Mouse (Mus musculus) heart, embryonic 15.5 days (tissue): Measurements from ENCODE around the gene Itgax. TPM values are rescaled to one million over a fixed set of nuclear protein-coding genes. Genes with fewer than 3 reads are reported as not detected.

Experiments used
- ATAC-seq: fragments of 200-750 bp; cut with Nextera tagmentation; replicated peaks from 2 replicates; pipeline ENCODE4 v1.8.0; 2017; ENCODE audit warnings: low read depth, moderate TSS enrichment; ENCODE audit not compliant: insufficient number of reproducible peaks, insufficient read depth, low FRiP score
- H3K27ac ChIP-seq: fragments of 300-500 bp; sonication (generic); 2 replicates; pipeline ENCODE4 v1.5.1; 2015; ENCODE audit warnings: mild to moderate bottlenecking, inconsistent platforms
- H3K27me3 ChIP-seq: fragments of 300-500 bp; sonication (generic); 2 replicates; pipeline ENCODE4 v1.6.1; 2015; ENCODE audit warnings: inconsistent platforms
- H3K36me3 ChIP-seq: fragments of 300-500 bp; sonication (generic); 2 replicates; pipeline ENCODE4 v1.6.1; 2015; ENCODE audit warnings: mild to moderate bottlenecking, inconsistent platforms
- H3K4me1 ChIP-seq: fragments of 300-500 bp; sonication (generic); replicated peaks from 2 replicates; pipeline ENCODE4 v1.6.1; 2015; ENCODE audit warnings: inconsistent platforms
- H3K4me2 ChIP-seq: fragments of 300-500 bp; sonication (generic); 2 replicates; pipeline ENCODE4 v1.6.1; 2015; ENCODE audit warnings: inconsistent platforms, mild to moderate bottlenecking, moderate library complexity
- H3K4me3 ChIP-seq: fragments of 300-500 bp; sonication (generic); 2 replicates; pipeline ENCODE4 v1.5.1; 2015; ENCODE audit warnings: mild to moderate bottlenecking, inconsistent platforms
- H3K9ac ChIP-seq: fragments of 300-500 bp; sonication (generic); 2 replicates; pipeline ENCODE4 v1.6.1; 2015; ENCODE audit warnings: mild to moderate bottlenecking, inconsistent platforms
- H3K9me3 ChIP-seq: fragments of 300-500 bp; sonication (generic); replicated peaks from 2 replicates; pipeline ENCODE4 v1.6.1; 2016; ENCODE audit warnings: inconsistent platforms
- WGBS: fragments of 180-500 bp; shearing (Covaris S2); methylation state at CpG from one replicate; pipeline ENCODE4 v1.1.7; 2015; ENCODE audit warnings: mixed read lengths; 5-methylcytosine and 5-hydroxymethylcytosine counted together
- polyA plus RNA-seq: library from polyadenylated mRNA; unstranded; fragments of >200 nt; fragmentation: Nextera tagmentation; extraction: Ambion mirVana; gene quantifications from 2 replicates; pipeline ENCODE4 v1.2.1, GENCODE M21; 2015

The Itgax gene
- polyA plus RNA-seq: 0.14 and 0.61 TPM in 2 replicates

GRCm38 (mm10) chr7:128128741-128129720 lies at the start of gene Itgax:
Itgax (plus strand) TSS chr7:128129547.
- H3K36me3 ChIP-seq: no peaks in the 10 kb centered on the region
- no peaks in the 10 kb centered on the region for H3K9me3 ChIP-seq
- H3K27me3 ChIP-seq: no peaks in the 10 kb centered on the region
- no peak within 1 kb of the TSS for H3K27ac ChIP-seq
- no peak within 1 kb of the TSS for H3K4me3 ChIP-seq
- WGBS: 58% methylated on average over 8 of the region's 8 CpGs
- ATAC-seq: no peak
- no peak within 1 kb of the TSS for H3K4me2 ChIP-seq
- H3K4me1 ChIP-seq: peaks cover 9% of the 10 kb centered on the region
- no peak within 1 kb of the TSS for H3K9ac ChIP-seq

GRCm38 (mm10) chr7:128080012-128080411 lies 49.3 kb upstream of the Itgax start:
- no peaks in the 10 kb centered on the region for H3K36me3 ChIP-seq
- H3K27ac ChIP-seq: no peak overlapping the region
- no peak overlapping the region for H3K4me3 ChIP-seq
- no peak for ATAC-seq
- H3K9me3 ChIP-seq: no peaks in the 10 kb centered on the region
- H3K4me2 ChIP-seq: no peak overlapping the region
- no peaks in the 10 kb centered on the region for H3K4me1 ChIP-seq
- no peak overlapping the region for H3K9ac ChIP-seq
- H3K27me3 ChIP-seq: no peaks in the 10 kb centered on the region
- WGBS: 76% methylated on average over 8 of the region's 8 CpGs

GRCm38 (mm10) chr7:128089141-128089540 lies 40.2 kb upstream of the Itgax start:
- no peak overlapping the region for H3K4me3 ChIP-seq
- WGBS: 77% methylated on average over 7 of the region's 7 CpGs
- H3K4me2 ChIP-seq: no peak overlapping the region
- no peak overlapping the region for H3K27ac ChIP-seq
- no peak overlapping the region for H3K9ac ChIP-seq
- no peaks in the 10 kb centered on the region for H3K9me3 ChIP-seq
- no peaks in the 10 kb centered on the region for H3K36me3 ChIP-seq
- ATAC-seq: no peak
- no peaks in the 10 kb centered on the region for H3K4me1 ChIP-seq
- no peaks in the 10 kb centered on the region for H3K27me3 ChIP-seq

GRCm38 (mm10) chr7:128098135-128098534 lies 31.2 kb upstream of the Itgax start:
- no peak overlapping the region for H3K27ac ChIP-seq
- H3K4me3 ChIP-seq: no peak overlapping the region
- no peaks in the 10 kb centered on the region for H3K9me3 ChIP-seq
- H3K36me3 ChIP-seq: no peaks in the 10 kb centered on the region
- H3K4me1 ChIP-seq: no peaks in the 10 kb centered on the region
- 85% methylated on average over 1 of the region's 1 CpGs for WGBS
- no peak overlapping the region for H3K4me2 ChIP-seq
- no peak overlapping the region for H3K9ac ChIP-seq
- H3K27me3 ChIP-seq: no peaks in the 10 kb centered on the region
- no peak for ATAC-seq

DNA sequence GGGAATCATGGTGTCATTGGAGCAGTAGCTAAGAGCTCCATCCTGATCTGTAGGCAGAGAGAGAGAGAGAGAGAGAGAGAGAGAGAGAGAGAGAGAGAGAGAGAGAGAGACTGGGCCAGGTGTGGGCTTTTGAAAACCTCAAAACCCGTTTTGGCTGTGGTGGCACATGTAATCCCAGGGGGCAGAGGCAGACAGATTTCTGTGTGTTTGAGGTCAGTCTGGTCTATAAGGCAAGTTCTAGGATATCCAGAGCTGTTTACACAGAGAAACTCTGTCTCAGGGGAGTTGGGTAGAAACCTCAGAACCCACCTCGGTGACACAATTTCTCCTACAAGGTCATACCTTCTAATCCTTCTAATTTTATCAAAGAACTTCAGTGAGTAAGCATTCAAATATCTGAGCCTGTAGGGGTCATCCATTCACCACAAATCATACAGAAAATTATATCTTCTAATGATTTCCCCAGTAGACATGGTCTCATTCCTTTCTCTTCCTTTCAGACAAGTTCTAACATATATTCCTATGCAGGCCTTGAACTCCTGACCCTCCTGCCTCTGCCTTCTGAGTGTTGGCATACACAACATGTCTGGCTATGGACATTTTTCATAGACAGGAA lies 28.5 kb upstream of the Itgax start:
- Histone ChIP-seq H3K27ac (no peak overlapping the region), H3K9me3 (no peaks in the 10 kb centered on the region), H3K4me1 (no peaks in the 10 kb centered on the region), H3K27me3 (no peaks in the 10 kb centered on the region), H3K9ac (no peak overlapping the region), H3K36me3 (no peaks in the 10 kb centered on the region), H3K4me3 (no peak overlapping the region), H3K4me2 (no peak overlapping the region)
- no peak for ATAC-seq
- 69% methylated on average over 2 of the region's 2 CpGs for WGBS

GRCm38 (mm10) chr7:128105246-128105645 lies 24.1 kb upstream of the Itgax start:
- H3K27ac ChIP-seq: no peak overlapping the region

GRCm38 (mm10) chr7:128107462-128107861 lies 21.9 kb upstream of the Itgax start:
- Histone ChIP-seq H3K4me2 (no peak overlapping the region), H3K27ac (no peak overlapping the region), H3K4me3 (no peak overlapping the region), H3K27me3 (no peaks in the 10 kb centered on the region), H3K36me3 (no peaks in the 10 kb centered on the region), H3K9ac (no peak overlapping the region), H3K9me3 (no peaks in the 10 kb centered on the region), H3K4me1 (no peaks in the 10 kb centered on the region)
- ATAC-seq: no peak
- 87% methylated on average over 7 of the region's 7 CpGs for WGBS

More at GRCm38 (mm10) chr7:128105246-128105645, 24.1 kb upstream of the Itgax start:
- no peak overlapping the region for H3K4me2 ChIP-seq
- H3K27me3 ChIP-seq: no peaks in the 10 kb centered on the region
- WGBS: 54% methylated on average over 4 of the region's 4 CpGs
- no peaks in the 10 kb centered on the region for H3K36me3 ChIP-seq
- H3K4me1 ChIP-seq: no peaks in the 10 kb centered on the region
- no peak overlapping the region for H3K9ac ChIP-seq
- H3K4me3 ChIP-seq: no peak overlapping the region
- H3K9me3 ChIP-seq: no peaks in the 10 kb centered on the region
- ATAC-seq: no peak

- no peak for ATAC-seq
- Histone ChIP-seq H3K9me3 (no peaks in the 10 kb centered on the region), H3K27me3 (no peaks in the 10 kb centered on the region), H3K4me3 (no peak overlapping the region), H3K27ac (no peak overlapping the region), H3K4me2 (no peak overlapping the region), H3K36me3 (no peaks in the 10 kb centered on the region), H3K9ac (no peak overlapping the region), H3K4me1 (no peaks in the 10 kb centered on the region)
- WGBS: 51% methylated on average over 2 of the region's 2 CpGs
These were observed 19.0 kb upstream of the Itgax start for GRCm38 (mm10) chr7:128110314-128110713.

GRCm38 (mm10) chr7:128112131-128112530 lies 17.2 kb upstream of the Itgax start:
- Histone ChIP-seq H3K4me3 (no peak overlapping the region), H3K27ac (no peak overlapping the region), H3K36me3 (no peaks in the 10 kb centered on the region), H3K4me2 (no peak overlapping the region), H3K9me3 (no peaks in the 10 kb centered on the region), H3K4me1 (no peaks in the 10 kb centered on the region), H3K9ac (no peak overlapping the region), H3K27me3 (no peaks in the 10 kb centered on the region)
- 85% methylated on average over 11 of the region's 11 CpGs for WGBS
- ATAC-seq: no peak

GRCm38 (mm10) chr7:128114371-128115105 lies 14.8 kb upstream of the Itgax start:
- H3K36me3 ChIP-seq: no peaks in the 10 kb centered on the region
- ATAC-seq: no peak; the same call in 1 of the 2 replicates

More at GRCm38 (mm10) chr7:128114371-128115105, 14.8 kb upstream of the Itgax start:
- Histone ChIP-seq H3K4me2 (no peak overlapping the region), H3K27ac (no peak overlapping the region), H3K4me1 (no peaks in the 10 kb centered on the region), H3K9ac (no peak overlapping the region), H3K4me3 (no peak overlapping the region), H3K9me3 (no peaks in the 10 kb centered on the region), H3K27me3 (no peaks in the 10 kb centered on the region)
- WGBS: 88% methylated on average over 11 of the region's 11 CpGs
